In genomic region chr3:48840692-48841091, GRCm38 (mm10) we compare ENCODE assay signal across 18 mouse cellular contexts.
DNase-seq lines count a peak whose midpoint lies in the region; ATAC-seq lines count a peak whose summit lies in the region.
"Had no signal": no experiment of that assay in that cellular context is flagged by ENCODE, and none has a peak within 500 bp of the region (broad histone marks: within the 10 kb centered on the region; RNA-seq: fewer than 3 reads in every experiment).

No protein-coding gene starts in this region.

- peak; percentile 94 for ATAC-seq in frontal cortex, adult (ENCODE audit: low TSS enrichment)
- ATAC-seq: activated CD4-positive, CD25-positive, alpha-beta regulatory T cell, adult 4 months; forebrain, embryonic 13.5 days; forebrain, embryonic 16.5 days had no signal

- intact Hi-C loops in left cerebral cortex, postnatal 4 days (cut with DNase I), result loop anchor here (10.0 kb wide), 1 partner anchor 1464 kb away; no protein-coding TSS in a partner anchor

- no peak for DNase-seq in frontal cortex, postnatal 10 days (ENCODE audit: low spot score in 2 of 2)
- peak; percentile 5 to 22 for DNase-seq in left cerebral cortex, adult 18-20 months (ENCODE audit: low spot score in 2 of 2)
- no peak for DNase-seq in left cerebral cortex, postnatal 4 days
- peak; percentile 8 for DNase-seq in right cerebral cortex, postnatal 25 days
- DNase-seq in right cerebral cortex, postnatal 10 days (ENCODE audit: low spot score in 2 of 2), result no peak
- DNase-seq: adrenal gland, adult 8-10 months; adrenal gland, postnatal 25 days; cerebellum, adult 18-20 months; cerebellum, adult 9-10 months; cerebellum, postnatal 14 days; gastrocnemius, postnatal 10 days; gastrocnemius, postnatal 36 days; heart, adult 2 months; heart, postnatal 14 days had no signal

Comparison
In these comparisons a context has a peak if more than half of its experiments do, and no peak if none do; other contexts are left out.
1. DNase-seq: peak in left cerebral cortex, adult 18-20 months (2 of 2) and right cerebral cortex, postnatal 25 days (single experiment); none in frontal cortex, postnatal 10 days (0 of 2), left cerebral cortex, postnatal 4 days (single experiment) and right cerebral cortex, postnatal 10 days (0 of 2).